Mouse (Mus musculus): ENCODE measurements around the gene Spon1. TPM values are rescaled to one million over a fixed set of nuclear protein-coding genes. Genes with fewer than 3 reads are reported as not detected.

Gene Spon1
- total and polyA plus RNA-seq, 2 experiments from 2014 or later: 35.7 to 39.5 TPM

GRCm38 (mm10) chr7:113811376-113812158 is 45.8 kb downstream of the Spon1 start:
- WGBS: 80% methylated on average over 10 of the region's 10 CpGs
- H3K36me3 ChIP-seq (ENCODE audit: insufficient read depth, low read length): no peaks in the 10 kb centered on the region
- no peaks in the 10 kb centered on the region for H3K9me3 ChIP-seq (ENCODE audit: low read length)
- no peak overlapping the region for H3K4me2 ChIP-seq (ENCODE audit: low read depth, low read length, poor library complexity, severe bottlenecking)
- TF ChIP-seq CTCF (IDR thresholded peaks at IDR 0.05): no peak
- DNase-seq (ENCODE audit: low spot score) (peak; percentile 51), ATAC-seq (ENCODE audit: low FRiP score) (no peak)
- no peaks in the 10 kb centered on the region for H3K27me3 ChIP-seq (ENCODE audit: insufficient read depth, low read length)
- H3K4me3 ChIP-seq (ENCODE audit: low read depth, low read length): no peak overlapping the region
- no peak overlapping the region for H3K9ac ChIP-seq (replicated peaks; ENCODE audit: low read length, poor library complexity, severe bottlenecking)
- no peaks in the 10 kb centered on the region for H3K4me1 ChIP-seq (ENCODE audit: insufficient read depth, low read length)
- no peak overlapping the region for H3K27ac ChIP-seq (ENCODE audit: low read depth, low read length)

GRCm38 (mm10) chr7:113814101-113814779 is 48.4 kb downstream of the Spon1 start:
- 27% methylated on average over 10 of the region's 10 CpGs for WGBS
- Histone ChIP-seq H3K36me3 (ENCODE audit: insufficient read depth, low read length) (no peaks in the 10 kb centered on the region), H3K9me3 (ENCODE audit: low read length) (no peaks in the 10 kb centered on the region), H3K27ac (ENCODE audit: low read depth, low read length) (no peak overlapping the region), H3K27me3 (ENCODE audit: insufficient read depth, low read length) (no peaks in the 10 kb centered on the region), H3K4me3 (ENCODE audit: low read depth, low read length) (no peak overlapping the region), H3K4me1 (ENCODE audit: insufficient read depth, low read length) (no peaks in the 10 kb centered on the region), H3K9ac (replicated peaks; ENCODE audit: low read length, poor library complexity, severe bottlenecking) (no peak overlapping the region), H3K4me2 (ENCODE audit: low read depth, low read length, poor library complexity, severe bottlenecking) (no peak overlapping the region)
- TF ChIP-seq CTCF (IDR thresholded peaks at IDR 0.05): no peak
- ATAC-seq (ENCODE audit: low FRiP score) (no peak), DNase-seq (ENCODE audit: low spot score) (peak; percentile 43)

- Histone ChIP-seq H3K27ac (ENCODE audit: low read depth, low read length) (no peak overlapping the region), H3K27me3 (ENCODE audit: insufficient read depth, low read length) (no peaks in the 10 kb centered on the region), H3K9ac (replicated peaks; ENCODE audit: low read length, poor library complexity, severe bottlenecking) (no peak overlapping the region), H3K36me3 (ENCODE audit: insufficient read depth, low read length) (no peaks in the 10 kb centered on the region), H3K4me1 (ENCODE audit: insufficient read depth, low read length) (no peaks in the 10 kb centered on the region), H3K4me3 (ENCODE audit: low read depth, low read length) (no peak overlapping the region), H3K4me2 (ENCODE audit: low read depth, low read length, poor library complexity, severe bottlenecking) (no peak overlapping the region), H3K9me3 (ENCODE audit: low read length) (no peaks in the 10 kb centered on the region)
- no peak for TF ChIP-seq CTCF (IDR thresholded peaks at IDR 0.05)
- no peak for DNase-seq (ENCODE audit: low spot score)
- 70% methylated on average over 5 of the region's 5 CpGs for WGBS
- no peak for ATAC-seq (ENCODE audit: low FRiP score)
These were observed 49.9 kb downstream of the Spon1 start for GRCm38 (mm10) chr7:113815726-113816125.

GRCm38 (mm10) chr7:113816827-113817334 is 51.1 kb downstream of the Spon1 start:
- H3K4me3 ChIP-seq (ENCODE audit: low read depth, low read length): no peak overlapping the region
- H3K4me2 ChIP-seq (ENCODE audit: low read depth, low read length, poor library complexity, severe bottlenecking): no peak overlapping the region
- 68% methylated on average over 7 of the region's 7 CpGs for WGBS
- H3K27me3 ChIP-seq (ENCODE audit: insufficient read depth, low read length): no peaks in the 10 kb centered on the region
- no peak overlapping the region for H3K27ac ChIP-seq (ENCODE audit: low read depth, low read length)
- H3K36me3 ChIP-seq (ENCODE audit: insufficient read depth, low read length): no peaks in the 10 kb centered on the region
- ATAC-seq (ENCODE audit: low FRiP score) (no peak), DNase-seq (ENCODE audit: low spot score) (no peak)
- no peak overlapping the region for H3K9ac ChIP-seq (replicated peaks; ENCODE audit: low read length, poor library complexity, severe bottlenecking)
- no peaks in the 10 kb centered on the region for H3K9me3 ChIP-seq (ENCODE audit: low read length)
- TF ChIP-seq CTCF (IDR thresholded peaks at IDR 0.05): no peak
- no peaks in the 10 kb centered on the region for H3K4me1 ChIP-seq (ENCODE audit: insufficient read depth, low read length)

- Histone ChIP-seq H3K4me3 (ENCODE audit: low read depth, low read length) (no peak overlapping the region), H3K9ac (replicated peaks; ENCODE audit: low read length, poor library complexity, severe bottlenecking) (no peak overlapping the region), H3K27ac (ENCODE audit: low read depth, low read length) (no peak overlapping the region), H3K4me2 (ENCODE audit: low read depth, low read length, poor library complexity, severe bottlenecking) (no peak overlapping the region), H3K9me3 (ENCODE audit: low read length) (no peaks in the 10 kb centered on the region), H3K4me1 (ENCODE audit: insufficient read depth, low read length) (no peaks in the 10 kb centered on the region), H3K27me3 (ENCODE audit: insufficient read depth, low read length) (no peaks in the 10 kb centered on the region), H3K36me3 (ENCODE audit: insufficient read depth, low read length) (no peaks in the 10 kb centered on the region)
- 64% methylated on average over 6 of the region's 6 CpGs for WGBS
- TF ChIP-seq CTCF (IDR thresholded peaks at IDR 0.05): no peak
- DNase-seq (ENCODE audit: low spot score): no peak
- no peak for ATAC-seq (ENCODE audit: low FRiP score)
These were observed 52.3 kb downstream of the Spon1 start for GRCm38 (mm10) chr7:113818116-113818515.

GRCm38 (mm10) chr7:113820213-113820612 is 54.4 kb downstream of the Spon1 start:
- H3K27me3 ChIP-seq (ENCODE audit: insufficient read depth, low read length): no peaks in the 10 kb centered on the region
- H3K4me1 ChIP-seq (ENCODE audit: insufficient read depth, low read length): no peaks in the 10 kb centered on the region
- H3K9me3 ChIP-seq (ENCODE audit: low read length): no peaks in the 10 kb centered on the region
- no peaks in the 10 kb centered on the region for H3K36me3 ChIP-seq (ENCODE audit: insufficient read depth, low read length)
- H3K9ac ChIP-seq (replicated peaks; ENCODE audit: low read length, poor library complexity, severe bottlenecking): no peak overlapping the region
- H3K4me3 ChIP-seq (ENCODE audit: low read depth, low read length): no peak overlapping the region
- DNase-seq (ENCODE audit: low spot score) (peak; percentile 35), ATAC-seq (ENCODE audit: low FRiP score) (no peak)
- H3K4me2 ChIP-seq (ENCODE audit: low read depth, low read length, poor library complexity, severe bottlenecking): no peak overlapping the region
- 77% methylated on average over 2 of the region's 2 CpGs for WGBS
- H3K27ac ChIP-seq (ENCODE audit: low read depth, low read length): no peak overlapping the region
- no peak for TF ChIP-seq CTCF (IDR thresholded peaks at IDR 0.05)

Data from midbrain, postnatal 0 days (tissue).